Mouse (Mus musculus) E14TG2a.4 (cell line): ENCODE measurements at regions not wholly inside any gene's neighbourhood (a gene's known extent, or its start where the extent isn't known, plus 50 kb on each side); places are given as distances from the start of the nearest gene placed in this dataset.

Source experiments
- H3K27me3 ChIP-seq: 2 replicates; pipeline ENCODE4 v1.6.1; 2014; ENCODE audit warnings: low read length, control low read depth; ENCODE audit not compliant: insufficient read depth
- H3K36me3 ChIP-seq: 2 replicates; pipeline ENCODE4 v1.6.1; 2014; ENCODE audit warnings: low read length, control low read depth; ENCODE audit not compliant: insufficient read depth
- H3K4me1 ChIP-seq: replicated peaks from 2 replicates; pipeline ENCODE4 v1.6.1; 2014; ENCODE audit warnings: low read depth, low read length, control low read depth
- H3K4me3 ChIP-seq: replicated peaks from 2 replicates; pipeline ENCODE4 v1.5.1; 2014; ENCODE audit warnings: mild to moderate bottlenecking, low read length
- H3K9me3 ChIP-seq: 2 replicates; pipeline ENCODE4 v1.6.1; 2014; ENCODE audit warnings: low read length, control low read depth
- CTCF ChIP-seq: conservative IDR thresholded peaks from 2 replicates; pipeline ENCODE4 v1.5.1; 2014; ENCODE audit warnings: low read length
- NANOG ChIP-seq: IDR thresholded peaks from 2 replicates; pipeline ENCODE4 v1.6.1; 2014; ENCODE audit warnings: borderline replicate concordance, low read length, mixed read lengths
- POU5F1 ChIP-seq: IDR thresholded peaks from 2 replicates; pipeline ENCODE4 v1.6.1; 2014; ENCODE audit warnings: low read length, borderline replicate concordance

DNA sequence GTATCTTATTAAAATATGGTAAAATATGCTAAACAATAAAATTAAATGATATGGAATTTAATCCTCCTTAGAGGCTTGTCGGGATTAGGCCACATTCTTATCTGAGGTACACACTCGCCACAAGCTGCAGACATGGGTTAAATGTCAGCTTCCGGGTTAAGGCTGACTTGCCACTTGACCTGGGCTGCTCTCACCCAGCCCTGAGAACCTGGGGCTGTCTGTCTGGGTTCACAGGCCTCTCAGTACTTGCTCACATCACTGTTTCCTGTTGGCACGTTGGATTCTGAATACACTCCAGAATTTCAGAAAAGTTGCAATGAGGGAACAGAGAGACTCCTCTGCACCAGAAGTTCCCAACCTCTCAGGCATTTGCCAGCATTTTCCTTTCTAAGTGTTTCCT is 465.9 kb downstream of the Ccdc171 start:
- H3K27me3 ChIP-seq, result no peaks in the 10 kb centered on the region
- no peaks in the 10 kb centered on the region for H3K36me3 ChIP-seq
- no peak for TF ChIP-seq CTCF
- no peak for TF ChIP-seq NANOG
- no peak for TF ChIP-seq POU5F1
- no peak overlapping the region for H3K4me3 ChIP-seq
- H3K4me1 ChIP-seq, result peaks cover 7% of the 10 kb centered on the region
- H3K9me3 ChIP-seq, result peaks cover 21% of the 10 kb centered on the region

DNA sequence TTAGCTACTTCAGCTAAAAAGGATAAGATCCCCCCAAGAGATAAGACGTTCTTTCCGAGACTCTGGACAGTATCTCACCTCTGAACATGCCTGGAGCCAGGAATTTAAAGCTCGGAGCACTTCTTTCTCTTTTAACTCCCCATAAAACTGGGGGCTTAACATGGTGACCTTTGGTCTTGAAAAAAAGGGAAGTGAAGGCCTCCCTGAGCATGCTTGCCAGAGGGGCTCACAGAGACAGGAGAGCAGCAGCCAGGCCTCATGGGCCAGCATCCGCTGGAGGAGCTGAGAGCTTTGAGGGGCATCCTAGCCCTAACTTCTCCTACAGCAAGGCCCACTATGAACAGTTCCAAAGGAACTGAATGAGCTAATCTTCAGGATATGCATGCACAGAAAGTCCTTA is 471.7 kb downstream of the Ccdc171 start:
- Histone ChIP-seq H3K9me3 (no peaks in the 10 kb centered on the region), H3K36me3 (no peaks in the 10 kb centered on the region), H3K27me3 (no peaks in the 10 kb centered on the region), H3K4me3 (no peak overlapping the region), H3K4me1 (no peaks in the 10 kb centered on the region)
- TF ChIP-seq NANOG (no peak), CTCF (no peak), POU5F1 (no peak)

DNA sequence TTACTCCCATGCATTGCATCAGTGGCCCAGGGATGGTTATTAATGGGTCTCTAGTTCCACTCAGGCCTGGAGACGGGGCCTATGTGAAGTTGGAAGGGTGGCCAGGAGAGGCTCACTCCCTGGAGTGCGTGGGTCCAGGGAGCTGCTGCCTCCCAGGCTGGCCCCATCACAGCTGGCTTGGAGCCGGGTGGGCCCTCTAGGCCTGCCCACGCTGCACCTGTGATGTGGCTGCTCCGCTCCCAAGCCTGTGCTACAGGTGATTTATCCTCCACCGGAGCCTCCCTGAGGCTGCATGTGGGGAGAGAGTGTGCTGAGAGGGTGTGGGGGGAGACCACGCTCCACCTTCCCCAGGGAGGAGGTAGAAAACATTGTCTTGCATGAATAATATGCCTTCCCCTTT is 476.3 kb downstream of the Ccdc171 start:
- no peak for TF ChIP-seq POU5F1
- TF ChIP-seq NANOG, result no peak
- no peak for TF ChIP-seq CTCF
- H3K9me3 ChIP-seq, result peaks cover 26% of the 10 kb centered on the region
- H3K27me3 ChIP-seq, result no peaks in the 10 kb centered on the region
- no peak overlapping the region for H3K4me3 ChIP-seq
- no peaks in the 10 kb centered on the region for H3K4me1 ChIP-seq
- H3K36me3 ChIP-seq, result no peaks in the 10 kb centered on the region

- Histone ChIP-seq H3K4me1 (no peaks in the 10 kb centered on the region), H3K27me3 (no peaks in the 10 kb centered on the region), H3K36me3 (no peaks in the 10 kb centered on the region), H3K4me3 (no peak overlapping the region), H3K9me3 (peaks cover 42% of the 10 kb centered on the region)
- no peak for TF ChIP-seq CTCF
- TF ChIP-seq NANOG, result no peak
- no peak for TF ChIP-seq POU5F1
Measured at GRCm38 (mm10) chr4:84004055-84004778, 478.9 kb downstream of the Ccdc171 start.

DNA sequence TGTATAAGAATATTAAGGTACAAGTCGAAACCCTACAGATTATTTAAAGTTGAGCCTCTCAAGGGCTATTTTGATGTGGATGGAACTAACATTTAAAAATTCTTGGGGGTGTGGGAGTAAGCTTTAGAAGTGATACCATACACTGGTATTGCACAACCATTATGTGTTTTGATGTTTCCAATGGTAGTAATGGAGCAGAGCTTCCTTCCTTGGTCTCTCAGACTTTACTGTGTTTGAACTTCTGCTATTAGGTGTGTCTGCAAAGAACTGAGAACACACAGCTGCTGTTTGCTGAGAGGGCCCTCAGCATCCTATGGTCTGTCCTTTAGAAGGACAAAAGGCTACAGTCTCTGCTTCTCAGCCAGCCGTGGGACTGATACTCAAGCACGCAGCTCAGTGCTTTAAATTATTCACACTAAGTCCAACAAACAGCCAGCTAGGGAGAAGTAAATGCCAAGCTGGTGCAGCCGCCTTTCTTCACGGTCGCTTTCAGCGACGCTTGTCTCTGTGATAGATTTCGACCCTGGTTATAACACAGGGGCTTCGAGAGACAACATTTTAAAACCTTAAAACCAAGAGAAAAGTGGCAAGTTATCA is 479.5 kb downstream of the Ccdc171 start:
- Histone ChIP-seq H3K9me3 (peaks cover 42% of the 10 kb centered on the region), H3K4me1 (no peaks in the 10 kb centered on the region), H3K4me3 (no peak overlapping the region), H3K36me3 (no peaks in the 10 kb centered on the region), H3K27me3 (no peaks in the 10 kb centered on the region)
- no peak for TF ChIP-seq POU5F1
- TF ChIP-seq CTCF, result no peak
- TF ChIP-seq NANOG, result no peak

DNA sequence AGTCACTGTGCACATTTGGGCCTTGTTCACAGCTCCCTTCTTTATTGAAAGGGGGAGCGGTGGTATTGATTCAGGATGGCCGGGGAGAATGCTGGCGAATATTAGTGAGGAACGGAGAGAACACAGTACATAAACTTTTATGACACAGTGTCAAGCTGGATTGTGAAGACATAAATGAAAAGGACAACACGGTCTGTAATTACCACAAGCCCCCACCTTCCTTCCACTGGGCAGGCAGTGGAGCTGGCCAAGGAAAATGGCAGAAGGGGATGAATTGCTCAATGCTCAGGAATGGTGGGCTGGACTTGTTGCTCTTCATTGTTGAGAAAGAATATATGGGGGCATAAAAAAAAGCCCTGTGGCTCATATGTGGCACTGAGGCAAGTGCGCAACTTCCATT is 486.6 kb downstream of the Ccdc171 start:
- Histone ChIP-seq H3K4me1 (no peaks in the 10 kb centered on the region), H3K27me3 (no peaks in the 10 kb centered on the region), H3K4me3 (no peak overlapping the region), H3K36me3 (no peaks in the 10 kb centered on the region), H3K9me3 (peaks cover 14% of the 10 kb centered on the region)
- no peak for TF ChIP-seq POU5F1
- TF ChIP-seq CTCF, result no peak
- no peak for TF ChIP-seq NANOG

DNA sequence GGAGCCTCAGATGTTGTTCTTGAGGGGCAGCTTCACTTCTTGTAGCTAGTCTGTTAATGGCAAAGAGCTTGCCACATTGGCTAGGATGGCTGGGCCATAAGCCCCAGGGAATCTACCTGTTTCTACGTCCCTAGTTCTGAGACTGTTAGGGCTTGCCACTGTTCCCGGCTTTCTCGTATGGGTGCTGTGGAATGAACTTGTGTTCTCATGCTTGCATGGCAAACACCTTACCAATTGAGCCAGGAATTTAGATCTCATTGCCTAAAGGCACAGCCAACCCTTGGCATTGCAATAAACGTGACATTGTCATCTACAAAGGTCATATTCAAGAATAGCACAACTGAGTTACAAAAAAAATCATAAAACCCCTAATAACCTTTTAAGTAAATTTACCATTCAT is 489.8 kb downstream of the Ccdc171 start:
- Histone ChIP-seq H3K27me3 (0 out of 2 replicates have a peak, but pooled peaks cover 2% of the 10 kb centered on the region), H3K36me3 (no peaks in the 10 kb centered on the region), H3K4me1 (peaks cover 11% of the 10 kb centered on the region), H3K9me3 (no peaks in the 10 kb centered on the region), H3K4me3 (no peak overlapping the region)
- TF ChIP-seq CTCF (no peak), NANOG (no peak), POU5F1 (no peak)

GRCm38 (mm10) chr4:84015552-84016169 is 490.3 kb downstream of the Ccdc171 start:
- peaks cover 16% of the 10 kb centered on the region for H3K4me1 ChIP-seq
- no peaks in the 10 kb centered on the region for H3K36me3 ChIP-seq
- H3K4me3 ChIP-seq, result no peak overlapping the region
- H3K27me3 ChIP-seq, result 0 out of 2 replicates have a peak, but pooled peaks cover 2% of the 10 kb centered on the region
- no peaks in the 10 kb centered on the region for H3K9me3 ChIP-seq
- no peak for TF ChIP-seq POU5F1
- TF ChIP-seq NANOG, result no peak
- no peak for TF ChIP-seq CTCF
